Mouse (Mus musculus) lung, embryonic 15.5 days (tissue): ENCODE measurements around the gene Agl. TPM values are rescaled to one million over a fixed set of nuclear protein-coding genes. Genes with fewer than 3 reads are reported as not detected.
A peak's percentile ranks its signal among the peaks of the same experiment; 100 is the strongest.

ENCODE experiments used
- ATAC-seq: fragments of 200-750 bp; cut with Nextera tagmentation; 2 replicates; pipeline ENCODE4 v1.8.0; 2017; ENCODE audit warnings: moderate number of reproducible peaks, borderline replicate concordance; ENCODE audit not compliant: low FRiP score, low TSS enrichment; ENCODE audit errors: extremely low read depth
- H3K27ac ChIP-seq: fragments of 300-500 bp; sonication (generic); 2 replicates; pipeline ENCODE4 v1.5.1; 2015; ENCODE audit warnings: moderate library complexity, mild to moderate bottlenecking, inconsistent platforms
- H3K27me3 ChIP-seq: fragments of 300-500 bp; sonication (generic); 2 replicates; pipeline ENCODE4 v1.6.1; 2015; ENCODE audit warnings: inconsistent platforms
- H3K36me3 ChIP-seq: fragments of 300-500 bp; sonication (generic); 2 replicates; pipeline ENCODE4 v1.6.1; 2015; ENCODE audit warnings: inconsistent platforms
- H3K4me1 ChIP-seq: fragments of 300-500 bp; sonication (generic); 2 replicates; pipeline ENCODE4 v1.6.1; 2015; ENCODE audit warnings: inconsistent platforms
- H3K4me2 ChIP-seq: fragments of 300-500 bp; sonication (generic); 2 replicates; pipeline ENCODE4 v1.6.1; 2015; ENCODE audit warnings: inconsistent platforms, mild to moderate bottlenecking, moderate library complexity
- H3K4me3 ChIP-seq: fragments of 300-500 bp; sonication (generic); 2 replicates; pipeline ENCODE4 v1.5.1; 2015; ENCODE audit warnings: mild to moderate bottlenecking, inconsistent platforms
- H3K9ac ChIP-seq: fragments of 300-500 bp; sonication (generic); 2 replicates; pipeline ENCODE4 v1.6.1; 2015; ENCODE audit warnings: inconsistent platforms
- H3K9me3 ChIP-seq: fragments of 300-500 bp; sonication (generic); 2 replicates; pipeline ENCODE4 v1.6.1; 2016; ENCODE audit warnings: inconsistent platforms
- WGBS: fragments of 180-500 bp; shearing (Covaris S2); methylation state at CpG from one replicate; pipeline ENCODE4 v1.1.7; 2015; 5-methylcytosine and 5-hydroxymethylcytosine counted together
- polyA plus RNA-seq: library from polyadenylated mRNA; unstranded; fragments of >200 nt; fragmentation: Nextera tagmentation; extraction: Ambion mirVana; gene quantifications from 2 replicates; pipeline ENCODE4 v1.2.1, GENCODE M21; 2015

The Agl gene
- 14.3 and 17.7 TPM in 2 replicates for polyA plus RNA-seq

DNA sequence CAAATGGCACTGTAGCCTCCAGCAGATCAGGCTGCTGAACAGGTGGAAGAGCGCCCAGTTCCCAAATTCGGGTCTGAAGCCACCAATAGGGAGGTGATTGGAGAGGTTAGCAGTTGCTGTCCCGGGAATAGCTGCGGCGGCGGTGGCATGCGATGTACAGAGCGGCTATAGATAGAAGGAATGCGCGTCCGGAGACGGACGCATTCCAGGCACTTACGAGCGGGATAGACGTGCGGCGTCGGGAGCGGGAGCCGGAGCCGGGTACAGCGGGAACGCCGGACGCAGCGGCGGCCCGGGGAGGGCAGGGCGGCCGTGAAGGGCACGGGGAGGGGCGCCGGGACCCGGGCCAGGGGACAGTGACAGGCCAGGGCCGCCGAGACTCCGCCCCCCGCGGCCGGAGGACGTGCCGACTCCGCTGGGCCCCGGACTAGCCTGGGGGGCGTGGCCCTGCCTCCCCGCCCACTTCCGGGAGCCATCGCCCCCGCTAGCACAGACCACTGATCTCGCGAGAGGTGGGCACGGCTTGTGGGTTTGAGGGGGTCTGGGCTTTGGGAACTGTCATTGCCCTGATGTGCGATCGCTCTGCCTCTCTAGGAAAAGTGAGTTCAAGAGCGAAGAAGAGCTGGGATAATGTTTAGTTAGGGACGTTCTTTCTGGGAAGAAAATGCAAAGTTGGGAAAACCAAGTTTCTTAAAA lies at the start of gene Agl:
Agl (minus strand) TSS at position 356 of the 696 bp plus-strand sequence.
- peak; percentile 99 for ATAC-seq
- under 1% methylated on average over 57 of the region's 57 CpGs for WGBS
- Histone ChIP-seq H3K4me2 (peak within 1 kb of the TSS; percentile 77), H3K4me1 (0 out of 2 replicates have a peak, but pooled peaks cover 8% of the 10 kb centered on the region), H3K9me3 (no peaks in the 10 kb centered on the region), H3K4me3 (peak within 1 kb of the TSS; percentile 77), H3K27me3 (no peaks in the 10 kb centered on the region), H3K27ac (peak within 1 kb of the TSS; percentile 90), H3K36me3 (0 out of 2 replicates have a peak, but pooled peaks cover 3% of the 10 kb centered on the region), H3K9ac (peak within 1 kb of the TSS; percentile 51)

DNA sequence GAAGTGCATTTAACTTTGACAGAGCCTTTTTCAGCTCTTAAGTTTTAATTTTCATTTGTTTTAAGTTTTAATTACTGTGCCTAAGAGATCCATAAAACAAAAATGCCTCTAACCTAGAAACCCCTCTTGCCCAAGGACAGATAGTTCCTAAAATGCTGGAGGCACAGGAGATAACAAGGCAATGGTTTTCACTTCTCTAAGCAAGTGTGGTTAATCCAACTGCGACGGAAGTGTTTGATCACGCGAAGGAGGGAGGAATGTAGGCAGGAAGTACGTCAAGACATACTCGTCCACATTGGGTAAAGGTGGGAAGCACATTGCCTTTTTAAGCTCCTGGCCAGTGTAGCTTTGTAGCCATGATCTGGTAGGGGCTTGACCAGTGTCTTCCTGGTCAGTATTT lies 49.6 kb upstream of the Agl start:
- no peak for ATAC-seq
- Histone ChIP-seq H3K9me3 (no peaks in the 10 kb centered on the region), H3K9ac (no peak overlapping the region), H3K4me3 (no peak overlapping the region), H3K4me2 (no peak overlapping the region), H3K36me3 (no peaks in the 10 kb centered on the region), H3K27me3 (no peaks in the 10 kb centered on the region), H3K4me1 (peaks cover 5% of the 10 kb centered on the region), H3K27ac (no peak overlapping the region)
- 77% methylated on average over 6 of the region's 6 CpGs for WGBS

DNA sequence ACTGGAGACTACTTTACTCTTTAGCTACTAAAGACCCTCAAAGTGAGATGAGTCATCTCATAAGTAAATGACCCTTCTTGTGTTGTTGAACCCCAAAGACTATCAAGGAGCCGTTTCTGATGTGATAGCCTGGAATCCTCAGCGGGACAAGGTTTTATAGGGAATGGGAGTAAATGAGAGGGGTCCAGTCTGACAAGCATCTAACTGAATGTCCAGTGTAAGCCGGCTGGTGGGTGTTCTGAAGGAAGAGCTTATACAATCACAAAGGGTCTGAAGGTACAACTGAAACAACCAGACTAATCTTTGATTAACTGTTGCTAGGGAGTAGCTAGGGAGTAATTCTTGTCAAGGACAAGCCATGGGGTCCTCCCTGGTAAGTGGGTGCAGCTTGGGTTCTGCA lies 44.5 kb upstream of the Agl start:
- H3K4me2 ChIP-seq: no peak overlapping the region
- H3K4me3 ChIP-seq: no peak overlapping the region
- H3K9ac ChIP-seq: no peak overlapping the region
- H3K9me3 ChIP-seq: no peaks in the 10 kb centered on the region
- 88% methylated on average over 3 of the region's 3 CpGs for WGBS
- no peaks in the 10 kb centered on the region for H3K36me3 ChIP-seq
- H3K4me1 ChIP-seq: no peaks in the 10 kb centered on the region
- no peak overlapping the region for H3K27ac ChIP-seq
- ATAC-seq: no peak
- H3K27me3 ChIP-seq: no peaks in the 10 kb centered on the region

DNA sequence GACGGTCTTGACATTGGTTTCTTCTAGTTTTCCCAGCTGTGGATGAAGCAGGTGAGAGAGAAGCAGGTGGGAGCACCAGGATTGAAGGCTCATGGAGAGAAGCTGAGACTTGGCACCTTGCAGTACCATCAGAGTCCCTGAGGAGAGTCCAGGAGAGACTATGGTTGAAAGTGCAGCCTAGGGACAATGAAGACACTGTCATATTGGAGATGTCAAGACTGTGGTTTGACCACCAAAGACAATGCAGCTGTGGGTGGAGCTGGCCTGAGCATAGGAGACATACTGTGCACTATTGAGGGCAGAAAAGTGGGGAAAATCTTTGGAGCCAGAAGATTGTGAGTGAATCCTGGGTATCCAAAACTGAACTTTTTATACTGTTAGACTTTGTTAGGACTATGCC lies 42.4 kb upstream of the Agl start:
- no peak for ATAC-seq
- H3K9ac ChIP-seq: no peak overlapping the region
- no peak overlapping the region for H3K4me3 ChIP-seq
- WGBS: 77% methylated on average over 1 of the region's 1 CpGs
- no peak overlapping the region for H3K27ac ChIP-seq
- H3K27me3 ChIP-seq: no peaks in the 10 kb centered on the region
- no peaks in the 10 kb centered on the region for H3K9me3 ChIP-seq
- H3K36me3 ChIP-seq: no peaks in the 10 kb centered on the region
- H3K4me1 ChIP-seq: no peaks in the 10 kb centered on the region
- no peak overlapping the region for H3K4me2 ChIP-seq

DNA sequence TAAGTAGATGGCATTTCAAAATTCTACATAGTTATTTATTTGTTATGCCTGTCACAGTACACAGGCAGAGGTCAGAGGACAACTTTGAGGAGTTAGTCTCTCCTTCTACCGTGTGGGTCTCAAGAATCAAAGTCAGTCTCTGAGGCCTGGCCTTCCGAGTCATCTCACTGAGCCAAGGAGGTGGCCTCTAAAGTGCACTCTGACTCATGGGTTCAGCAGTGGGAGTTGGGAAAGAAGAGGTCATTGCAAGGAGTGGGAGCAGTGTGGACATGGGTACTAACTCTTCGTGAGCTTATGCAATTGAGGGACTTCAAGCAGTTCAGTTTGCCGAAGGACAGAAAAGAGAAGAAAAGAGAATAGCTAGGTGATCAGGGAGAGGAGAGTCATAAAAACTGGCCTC lies 41.0 kb upstream of the Agl start:
- no peak overlapping the region for H3K4me2 ChIP-seq
- no peak overlapping the region for H3K27ac ChIP-seq
- H3K4me3 ChIP-seq: no peak overlapping the region
- ATAC-seq: no peak
- H3K27me3 ChIP-seq: no peaks in the 10 kb centered on the region
- 69% methylated on average over 4 of the region's 4 CpGs for WGBS
- no peaks in the 10 kb centered on the region for H3K9me3 ChIP-seq
- H3K9ac ChIP-seq: no peak overlapping the region
- H3K4me1 ChIP-seq: no peaks in the 10 kb centered on the region
- no peaks in the 10 kb centered on the region for H3K36me3 ChIP-seq

DNA sequence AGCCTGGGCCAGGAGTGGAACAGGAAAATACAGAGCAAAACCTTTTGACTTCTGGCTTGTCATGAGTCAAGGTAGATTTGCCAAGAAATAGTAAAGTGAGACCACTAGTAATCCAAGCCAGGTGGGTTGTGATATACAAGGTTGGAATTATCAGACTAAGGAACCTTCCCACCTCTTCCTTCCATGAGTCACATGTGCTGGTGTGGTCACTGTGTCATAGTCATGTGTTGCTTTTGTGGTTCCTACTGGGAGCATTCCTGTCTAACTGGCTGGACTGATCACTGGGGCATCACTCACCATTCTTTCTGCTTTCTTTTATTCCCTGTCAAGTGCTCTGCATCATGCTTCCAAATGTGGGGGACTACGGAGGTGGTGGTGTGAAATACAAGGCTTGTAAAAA lies 40.1 kb upstream of the Agl start:
- Histone ChIP-seq H3K9me3 (no peaks in the 10 kb centered on the region), H3K4me1 (no peaks in the 10 kb centered on the region), H3K27ac (no peak overlapping the region), H3K9ac (no peak overlapping the region), H3K27me3 (no peaks in the 10 kb centered on the region), H3K4me2 (no peak overlapping the region), H3K36me3 (no peaks in the 10 kb centered on the region), H3K4me3 (no peak overlapping the region)
- WGBS: 89% methylated on average over 1 of the region's 1 CpGs
- no peak for ATAC-seq

DNA sequence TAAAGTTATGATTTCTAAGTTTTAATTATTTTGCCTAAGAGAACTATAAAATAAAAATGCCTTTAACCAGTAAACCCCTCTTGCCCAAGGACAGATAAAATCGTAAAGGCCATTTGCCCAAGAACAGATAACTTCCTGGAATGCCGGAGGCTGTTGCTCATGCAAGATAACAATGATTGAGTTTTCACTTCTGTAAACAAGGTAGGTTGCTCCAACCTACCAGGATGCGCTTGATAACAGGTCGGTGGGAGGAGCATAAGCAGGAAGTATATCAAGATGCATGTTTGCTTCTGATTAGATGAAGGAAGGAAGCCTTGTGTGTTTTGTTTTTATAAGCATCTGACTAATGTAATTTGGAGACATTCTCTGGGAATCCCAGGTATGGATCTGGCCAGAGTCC lies 38.1 kb upstream of the Agl start:
- Histone ChIP-seq H3K36me3 (no peaks in the 10 kb centered on the region), H3K4me1 (no peaks in the 10 kb centered on the region), H3K9me3 (no peaks in the 10 kb centered on the region), H3K27ac (no peak overlapping the region), H3K27me3 (no peaks in the 10 kb centered on the region), H3K4me3 (no peak overlapping the region), H3K9ac (no peak overlapping the region), H3K4me2 (no peak overlapping the region)
- 32% methylated on average over 4 of the region's 4 CpGs for WGBS
- no peak for ATAC-seq

DNA sequence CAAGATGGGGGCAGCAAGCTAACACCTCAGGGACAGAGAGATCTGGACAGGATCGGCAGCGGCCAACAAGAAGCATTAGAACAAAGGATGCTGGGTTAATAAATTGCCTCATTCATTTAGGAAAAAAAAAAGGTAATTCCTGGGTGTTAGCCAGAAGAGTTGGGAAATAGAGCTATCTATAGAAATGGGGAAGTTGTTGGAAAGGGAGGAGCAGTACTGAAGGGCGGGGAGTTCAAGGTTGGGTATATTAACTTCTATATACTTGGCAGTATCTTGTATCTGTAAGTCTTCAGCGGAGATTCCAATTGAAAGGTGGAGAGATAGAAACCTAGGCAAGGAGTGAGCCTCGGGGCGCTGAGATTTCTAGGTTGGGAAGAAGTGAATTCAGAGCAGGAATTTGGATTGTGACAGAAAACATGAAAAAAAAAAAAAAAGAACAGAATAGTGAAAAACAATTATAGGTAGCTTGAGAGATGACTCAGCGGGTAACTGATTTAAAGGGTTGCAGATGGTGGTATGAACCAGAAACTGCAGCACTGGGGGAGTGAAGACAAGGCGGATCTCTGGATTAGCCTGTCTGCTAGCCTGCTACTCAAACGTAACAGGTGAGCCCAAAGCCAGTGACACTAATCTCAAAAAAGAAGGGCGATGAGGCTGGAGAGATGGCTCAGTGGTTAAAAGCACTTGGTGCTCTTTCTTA lies 37.1 kb upstream of the Agl start:
- no peak overlapping the region for H3K4me3 ChIP-seq
- no peaks in the 10 kb centered on the region for H3K36me3 ChIP-seq
- H3K4me1 ChIP-seq: no peaks in the 10 kb centered on the region
- WGBS: 85% methylated on average over 10 of the region's 10 CpGs
- H3K4me2 ChIP-seq: no peak overlapping the region
- no peak overlapping the region for H3K9ac ChIP-seq
- no peak overlapping the region for H3K27ac ChIP-seq
- no peaks in the 10 kb centered on the region for H3K9me3 ChIP-seq
- no peak for ATAC-seq
- H3K27me3 ChIP-seq: no peaks in the 10 kb centered on the region

DNA sequence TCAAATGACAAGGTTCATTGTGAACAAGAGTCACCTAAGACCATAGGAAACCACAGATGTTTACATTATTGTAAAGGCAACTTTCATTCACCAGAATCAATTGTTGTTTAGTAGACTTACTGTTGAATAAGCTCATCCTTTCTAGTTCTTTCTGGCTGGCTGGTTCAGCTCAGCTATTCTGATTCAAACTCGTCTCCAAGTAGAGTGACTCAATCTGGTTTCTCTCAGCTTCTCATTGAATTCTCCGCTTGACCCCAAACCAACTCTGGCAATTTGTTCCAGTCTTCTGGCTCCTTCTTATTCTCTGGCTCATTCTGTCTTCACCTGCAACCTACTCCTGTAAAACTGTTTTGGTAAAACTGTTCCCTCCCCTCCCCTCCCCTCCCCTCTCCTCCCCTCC lies 33.3 kb upstream of the Agl start:
- Histone ChIP-seq H3K27me3 (no peaks in the 10 kb centered on the region), H3K36me3 (no peaks in the 10 kb centered on the region), H3K4me1 (no peaks in the 10 kb centered on the region), H3K4me2 (no peak overlapping the region), H3K27ac (no peak overlapping the region), H3K9ac (no peak overlapping the region), H3K4me3 (no peak overlapping the region), H3K9me3 (no peaks in the 10 kb centered on the region)
- 84% methylated on average over 2 of the region's 2 CpGs for WGBS
- no peak for ATAC-seq

DNA sequence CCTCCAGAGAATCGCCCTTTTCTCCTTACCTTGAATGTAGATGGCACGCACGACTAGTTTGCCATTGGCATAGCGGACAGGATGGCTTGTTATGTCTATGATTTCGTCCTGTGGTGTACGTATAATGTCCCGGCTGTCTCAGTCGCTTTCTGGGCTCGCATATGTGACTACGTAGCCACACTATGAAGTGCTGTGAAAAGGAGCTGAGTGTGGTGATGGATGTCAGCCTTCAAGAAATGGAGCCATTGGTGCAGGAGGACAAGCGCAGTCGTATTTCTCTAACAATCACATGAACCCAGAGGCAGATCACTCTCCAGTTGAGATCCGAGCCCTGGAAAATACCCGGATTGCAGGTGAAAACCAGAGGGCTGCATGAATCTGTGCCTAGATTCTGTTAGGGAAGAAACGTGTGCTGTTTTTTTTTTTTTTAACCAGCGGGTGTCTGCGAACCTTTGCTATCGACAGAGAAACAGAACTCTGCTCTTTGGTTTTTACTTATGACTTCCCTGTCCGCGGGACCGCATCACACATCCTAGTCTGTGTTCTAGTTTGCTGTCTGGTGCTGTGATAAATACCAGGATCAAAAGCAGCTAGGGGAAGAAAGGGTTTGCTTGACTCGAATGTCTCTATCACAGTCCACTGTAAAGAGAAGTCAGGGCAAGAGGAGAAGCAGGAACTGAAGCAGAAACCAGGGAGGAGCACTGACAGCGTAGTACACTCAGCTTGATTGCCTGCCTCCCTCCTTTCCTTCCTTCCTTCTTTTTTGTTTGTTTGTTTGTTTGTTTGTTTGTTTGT lies 28.9 kb upstream of the Agl start:
- no peak for ATAC-seq
- Histone ChIP-seq H3K4me2 (no peak overlapping the region), H3K4me3 (no peak overlapping the region), H3K27me3 (no peaks in the 10 kb centered on the region), H3K36me3 (no peaks in the 10 kb centered on the region), H3K4me1 (no peaks in the 10 kb centered on the region), H3K9ac (no peak overlapping the region), H3K9me3 (no peaks in the 10 kb centered on the region), H3K27ac (no peak overlapping the region)
- WGBS: 76% methylated on average over 23 of the region's 23 CpGs

DNA sequence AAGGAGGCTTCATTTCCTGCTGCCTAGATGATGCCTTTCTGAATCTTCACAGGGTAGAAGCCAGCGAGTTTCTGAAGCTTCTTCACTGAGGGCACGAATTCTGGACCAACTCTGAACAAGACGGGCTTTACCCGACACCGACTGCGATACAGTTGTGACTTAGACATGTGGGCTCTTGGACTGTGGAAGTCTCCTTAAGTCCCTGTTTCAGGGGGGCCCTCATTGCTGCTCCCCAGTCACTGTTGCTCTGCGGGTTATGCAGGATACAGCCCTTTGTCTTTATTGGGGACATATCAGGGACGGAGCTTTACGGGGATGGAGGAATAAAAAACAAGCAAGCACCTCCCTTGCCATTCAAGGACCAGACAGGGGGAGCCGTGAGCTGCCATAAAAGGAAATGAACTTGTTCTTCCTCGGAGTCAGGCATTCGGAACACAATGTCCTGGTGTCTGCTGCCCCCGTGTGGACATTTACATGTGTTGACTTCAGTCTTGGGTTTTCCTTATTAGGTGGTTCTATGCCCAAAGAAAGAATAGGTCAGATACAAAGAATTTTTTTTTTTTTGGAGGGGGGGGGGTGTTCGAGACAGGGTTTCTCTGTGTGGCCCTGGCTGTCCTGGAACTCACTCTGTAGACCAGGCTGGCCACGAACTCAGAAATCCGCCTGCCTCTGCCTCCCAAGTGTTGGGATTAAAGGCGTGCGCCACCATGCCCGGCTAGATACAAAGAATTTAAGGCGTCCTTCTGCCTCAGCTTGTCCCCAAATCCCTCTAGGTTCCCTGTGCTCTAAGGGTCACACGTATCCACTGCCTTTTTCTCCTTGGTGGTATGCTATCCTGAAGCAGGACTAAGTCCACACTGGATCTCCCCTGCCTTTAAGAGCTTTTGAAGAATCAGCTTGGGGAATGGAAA lies 28.1 kb upstream of the Agl start:
- 23% methylated on average over 21 of the region's 21 CpGs for WGBS
- H3K36me3 ChIP-seq: no peaks in the 10 kb centered on the region
- no peak overlapping the region for H3K27ac ChIP-seq
- peak overlapping the region; percentile 27 for H3K9ac ChIP-seq
- ATAC-seq: peak; percentile 78; the same call in 1 of the 2 replicates
- no peaks in the 10 kb centered on the region for H3K27me3 ChIP-seq
- H3K4me2 ChIP-seq: peak overlapping the region; percentile 69
- no peaks in the 10 kb centered on the region for H3K4me1 ChIP-seq
- peak overlapping the region; percentile 39 for H3K4me3 ChIP-seq
- no peaks in the 10 kb centered on the region for H3K9me3 ChIP-seq
